Comparison of ENCODE assay signal across 9 mouse cellular contexts in the genomic region with DNA sequence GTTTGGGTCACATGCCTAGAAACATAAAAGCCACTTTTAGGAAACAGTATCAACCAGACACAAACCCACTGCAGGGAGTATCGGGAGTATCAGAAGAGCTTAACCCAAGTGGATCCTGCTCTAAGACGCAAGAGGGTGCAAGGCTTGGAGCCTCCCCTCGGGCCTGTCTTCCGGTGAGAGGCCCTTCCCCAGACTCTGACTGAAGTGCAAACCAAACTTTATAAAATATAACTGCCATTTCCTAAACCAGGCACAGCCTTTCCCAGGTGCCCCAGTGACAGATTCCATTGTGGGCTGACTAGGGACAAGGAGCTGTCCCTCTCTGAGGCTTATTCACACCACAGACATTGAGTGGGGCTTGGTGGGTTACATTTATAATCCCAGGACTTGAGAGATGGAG. TPM values are rescaled to one million over a fixed set of nuclear protein-coding genes. Genes with fewer than 3 reads are reported as not detected.
DNase-seq lines count a peak whose midpoint lies in the region; ATAC-seq and TF ChIP-seq lines count a peak whose summit lies in the region.
"Had no signal": no experiment of that assay in that cellular context is flagged by ENCODE, and none has a peak within 500 bp of the region (broad histone marks: within the 10 kb centered on the region; RNA-seq: fewer than 3 reads in every experiment).

No protein-coding gene starts in this region.

- H3K4me3 ChIP-seq in heart, embryonic 13.5 days: no peak overlapping the region
- no peak overlapping the region for H3K4me3 ChIP-seq in lung, postnatal 0 days (ENCODE audit: low read depth, low read length)
- H3K4me3 ChIP-seq in limb, embryonic 13.5 days: no peak overlapping the region

- no peaks in the 10 kb centered on the region for H3K27me3 ChIP-seq in heart, embryonic 13.5 days (replicated peaks)
- no peaks in the 10 kb centered on the region for H3K27me3 ChIP-seq in lung, postnatal 0 days (replicated peaks; ENCODE audit: insufficient read depth, low read length)
- H3K27me3 ChIP-seq in limb, embryonic 13.5 days: no peaks in the 10 kb centered on the region

- ATAC-seq in heart, embryonic 13.5 days (ENCODE audit: extremely low read depth, insufficient number of reproducible peaks, low FRiP score, low TSS enrichment): no peak
- ATAC-seq in lung, postnatal 0 days: no peak
- no peak for ATAC-seq in limb, embryonic 13.5 days (ENCODE audit: low FRiP score, low read depth)

- peak overlapping the region; percentile 74 for H3K27ac ChIP-seq in heart, embryonic 13.5 days (replicated peaks)
- H3K27ac ChIP-seq in lung, postnatal 0 days (ENCODE audit: low read length): peak overlapping the region; percentile 57; the same call in 1 of the 2 replicates
- peak overlapping the region; percentile 44; the same call in 1 of the 2 replicates for H3K27ac ChIP-seq in limb, embryonic 13.5 days

- peaks cover 30% of the 10 kb centered on the region for H3K4me1 ChIP-seq in heart, embryonic 13.5 days
- H3K4me1 ChIP-seq in lung, postnatal 0 days (ENCODE audit: insufficient read depth, low read depth, low read length): no peaks in the 10 kb centered on the region; the same call in 1 of the 2 replicates
- H3K4me1 ChIP-seq in limb, embryonic 13.5 days: peaks cover 13% of the 10 kb centered on the region

- H3K4me2 ChIP-seq in heart, embryonic 13.5 days: peak overlapping the region; percentile 44
- no peak overlapping the region for H3K4me2 ChIP-seq in lung, postnatal 0 days (replicated peaks; ENCODE audit: low read depth, low read length)
- H3K4me2 ChIP-seq in limb, embryonic 13.5 days (replicated peaks): peak overlapping the region; percentile 37; the same call in 1 of the 2 replicates

- peak overlapping the region; percentile 40; the same call in 1 of the 2 replicates for H3K9ac ChIP-seq in heart, embryonic 13.5 days
- H3K9ac ChIP-seq in lung, postnatal 0 days (replicated peaks; ENCODE audit: low read depth): no peak overlapping the region
- H3K9ac ChIP-seq in limb, embryonic 13.5 days: peak overlapping the region; percentile 54; the same call in 1 of the 2 replicates

- no peak for TF ChIP-seq EP300 in lung, postnatal 0 days (IDR thresholded peaks at IDR 0.05)

- H3K36me3 ChIP-seq in heart, embryonic 13.5 days: peaks cover 78% of the 10 kb centered on the region
- peaks cover 14% of the 10 kb centered on the region for H3K36me3 ChIP-seq in lung, postnatal 0 days (ENCODE audit: insufficient read depth, low read length)
- H3K36me3 ChIP-seq in limb, embryonic 13.5 days: peaks cover 54% of the 10 kb centered on the region

- H3K9me3 ChIP-seq in heart, embryonic 13.5 days: no peaks in the 10 kb centered on the region
- no peaks in the 10 kb centered on the region for H3K9me3 ChIP-seq in lung, postnatal 0 days (ENCODE audit: low read length)
- no peaks in the 10 kb centered on the region for H3K9me3 ChIP-seq in limb, embryonic 13.5 days

- DNase-seq in heart, postnatal 36 days: no peak
- no peak for DNase-seq in lung, postnatal 0 days (ENCODE audit: low spot score)
- no peak for DNase-seq in lung, postnatal 36 days
- peak; percentile 63 for DNase-seq in thymus, postnatal 25 days
- no peak for DNase-seq in embryo, embryonic 9.5 days (ENCODE audit: extremely low spot score)
- no peak for DNase-seq in adrenal gland, adult 2 months
- DNase-seq: cerebellum, postnatal 25 days had no signal

- 83% methylated on average over 4 of the region's 4 CpGs for WGBS in heart, embryonic 13.5 days
- WGBS in lung, postnatal 0 days: 64% methylated on average over 4 of the region's 4 CpGs
- 69% methylated on average over 4 of the region's 4 CpGs for WGBS in limb, embryonic 13.5 days

- intact Hi-C loops in heart, postnatal 36 days (cut with DNase I): no loop called here

- no peak for TF ChIP-seq CTCF in lung, postnatal 0 days (IDR thresholded peaks at IDR 0.05)

RNA-seq across cellular contexts. Expression of gene Lgals9, which starts 38.1 kb away (rescaled TPM):
- 60.2 and 67.9 TPM in 2 replicates for polyA plus RNA-seq in heart, embryonic 13.5 days (2015; fragmentation: Nextera tagmentation; extraction: Ambion mirVana)
- total RNA-seq in heart, postnatal 36 days (2021): 10 to 100 TPM; 24.7 to 32.5 TPM
- polyA plus RNA-seq in lung, postnatal 0 days (2015; fragmentation: Nextera tagmentation; extraction: Ambion mirVana): 98.3 and 137 TPM in 2 replicates
- 16.3 and 16.6 TPM in 2 replicates for polyA plus RNA-seq in limb, embryonic 13.5 days (2015; fragmentation: Nextera tagmentation; extraction: Ambion mirVana)
- total RNA-seq in adrenal gland, adult 2 months (2021): 10 to 100 TPM; 20.9 to 22.4 TPM
- polyA plus RNA-seq in adrenal gland, adult 2 months (2012; rRNA removed): 39.1 and 41.3 TPM in 2 replicates
